Mouse (Mus musculus) lung, postnatal 0 days (tissue): ENCODE measurements around the gene Ktn1.

Experiments used
- CTCF ChIP-seq: IDR thresholded peaks from 2 replicates; pipeline ENCODE4 v1.5.1; 2016; ENCODE audit warnings: antibody characterized with exemption, mild to moderate bottlenecking
- EP300 ChIP-seq: IDR thresholded peaks from 2 replicates; pipeline ENCODE4 v1.6.1; 2016; ENCODE audit warnings: antibody characterized with exemption, mild to moderate bottlenecking, control low read depth

DNA sequence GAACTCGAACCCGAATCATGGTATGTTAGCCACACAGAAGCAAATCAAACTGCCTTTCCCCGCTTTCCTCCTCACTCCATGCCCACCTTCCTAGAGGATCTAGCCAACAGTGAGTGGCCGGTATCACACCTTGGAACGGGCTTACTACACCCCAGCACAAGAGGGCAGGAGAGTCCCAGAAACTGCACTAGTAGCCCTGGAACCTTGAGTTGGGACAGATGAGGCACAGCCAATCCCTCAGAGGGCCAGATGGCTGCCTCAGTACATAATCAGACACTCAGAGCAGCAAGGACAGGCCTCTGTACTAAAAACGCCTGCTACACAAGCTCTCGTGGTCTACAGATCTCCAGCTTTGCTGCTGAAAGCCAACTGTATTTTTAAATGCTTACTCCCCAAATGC lies 94.4 kb downstream of the Ktn1 start:
- TF ChIP-seq CTCF = peak; percentile 47
- no peak for TF ChIP-seq EP300
